Mouse (Mus musculus) cerebral cortex, adult 2 months (tissue): Measurements from ENCODE around the gene Gpr157.

Experiments
- WGBS: fragments of 180-500 bp; shearing (Covaris S2); methylation state at CpG from one replicate; pipeline ENCODE4 v1.1.7; 2018; 5-methylcytosine and 5-hydroxymethylcytosine counted together

Gene Gpr157

GRCm38 (mm10) chr4:150070136-150070535, 17.0 kb upstream of the Gpr157 start:
- 57% methylated on average over 8 of the region's 8 CpGs for WGBS

- WGBS = 59% methylated on average over 15 of the region's 15 CpGs
Observed at GRCm38 (mm10) chr4:150072416-150073101, 14.6 kb upstream of the Gpr157 start.

GRCm38 (mm10) chr4:150073102-150073473, 14.1 kb upstream of the Gpr157 start:
- 20% methylated on average over 8 of the region's 8 CpGs for WGBS

GRCm38 (mm10) chr4:150075350-150075749, 11.8 kb upstream of the Gpr157 start:
- 89% methylated on average over 7 of the region's 7 CpGs for WGBS

- 49% methylated on average over 18 of the region's 18 CpGs for WGBS
Observed at GRCm38 (mm10) chr4:150076147-150076546, 11.0 kb upstream of the Gpr157 start.

GRCm38 (mm10) chr4:150078646-150079045, 8.5 kb upstream of the Gpr157 start:
- 85% methylated on average over 2 of the region's 2 CpGs for WGBS

- 82% methylated on average over 7 of the region's 7 CpGs for WGBS
Observed at GRCm38 (mm10) chr4:150079244-150079643, 7.9 kb upstream of the Gpr157 start.

- WGBS = 73% methylated on average over 11 of the region's 11 CpGs
Observed at GRCm38 (mm10) chr4:150080330-150080967, 6.7 kb upstream of the Gpr157 start.

- WGBS = 78% methylated on average over 4 of the region's 4 CpGs
Observed at GRCm38 (mm10) chr4:150085366-150085765, 1.8 kb upstream of the Gpr157 start.

- WGBS = 8% methylated on average over 7 of the region's 7 CpGs
Observed at GRCm38 (mm10) chr4:150086841-150087160, 364 bp upstream of the Gpr157 start.

- 29% methylated on average over 29 of the region's 29 CpGs for WGBS
Observed at GRCm38 (mm10) chr4:150087890-150088530, 845 bp downstream of the Gpr157 start.

GRCm38 (mm10) chr4:150089121-150089520, 2.0 kb downstream of the Gpr157 start:
- WGBS = 73% methylated on average over 10 of the region's 10 CpGs

- WGBS = 86% methylated on average over 18 of the region's 18 CpGs
Observed at GRCm38 (mm10) chr4:150091887-150092582, 4.9 kb downstream of the Gpr157 start.

- WGBS = 55% methylated on average over 3 of the region's 3 CpGs
Observed at GRCm38 (mm10) chr4:150092583-150092902, 5.4 kb downstream of the Gpr157 start.

- WGBS = 72% methylated on average over 12 of the region's 12 CpGs
Observed at GRCm38 (mm10) chr4:150093560-150094462, 6.6 kb downstream of the Gpr157 start.

GRCm38 (mm10) chr4:150094463-150094789, 7.3 kb downstream of the Gpr157 start:
- WGBS = 69% methylated on average over 5 of the region's 5 CpGs

- 88% methylated on average over 7 of the region's 7 CpGs for WGBS
Observed at GRCm38 (mm10) chr4:150096309-150096708, 9.1 kb downstream of the Gpr157 start.

GRCm38 (mm10) chr4:150097847-150098246, 10.7 kb downstream of the Gpr157 start:
- 85% methylated on average over 4 of the region's 4 CpGs for WGBS

GRCm38 (mm10) chr4:150098880-150099279, 11.7 kb downstream of the Gpr157 start:
- 17% methylated on average over 10 of the region's 10 CpGs for WGBS

GRCm38 (mm10) chr4:150102822-150103221, 15.7 kb downstream of the Gpr157 start:
- 95% methylated on average over 7 of the region's 7 CpGs for WGBS

- WGBS = 71% methylated on average over 7 of the region's 7 CpGs
Observed at GRCm38 (mm10) chr4:150105671-150106070, 18.5 kb downstream of the Gpr157 start.

- 79% methylated on average over 5 of the region's 5 CpGs for WGBS
Observed at GRCm38 (mm10) chr4:150106637-150107036, 19.5 kb downstream of the Gpr157 start.
